Mouse (Mus musculus) spleen, adult 2 months (tissue): ENCODE results near the gene Fgfr2.

Experiments used
- CTCF ChIP-seq: fragments of 200-500 bp; IDR thresholded peaks from 2 replicates; pipeline ENCODE4 v1.5.1; 2011; ENCODE audit warnings: mild to moderate bottlenecking, inconsistent platforms; ENCODE audit not compliant: insufficient read depth, insufficient read length, insufficient replicate concordance; ENCODE audit errors: extremely low read depth
- POLR2A ChIP-seq: fragments of 200-500 bp; IDR thresholded peaks from 2 replicates; pipeline ENCODE4 v1.6.1; 2011; ENCODE audit warnings: low read depth, low read length, inconsistent platforms

DNA sequence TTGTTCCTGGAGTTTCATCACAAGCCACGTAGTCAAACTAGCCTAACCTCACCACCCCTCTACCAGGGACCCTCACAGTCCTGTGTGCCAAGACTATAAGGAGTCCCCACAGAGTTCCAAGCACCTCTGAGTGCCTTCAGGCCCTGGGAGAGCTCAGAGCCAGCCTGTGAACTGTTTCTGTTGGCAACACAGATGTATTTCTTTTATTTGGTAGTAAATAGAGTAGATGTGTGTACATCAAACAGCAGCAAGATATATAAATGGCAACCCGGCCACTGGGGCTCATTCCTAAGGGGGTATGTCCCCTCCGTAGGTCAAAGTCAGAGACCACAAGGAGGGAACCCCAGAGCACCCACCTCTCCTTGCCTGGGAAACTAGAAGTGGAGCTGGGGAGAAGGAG is 1574.7 kb downstream of the Fgfr2 start, which contains the start of gene Hmx2:
- TF ChIP-seq CTCF (no peak), POLR2A (no peak)
